Mouse (Mus musculus) G1E (cell line): ENCODE results near the gene Ttll9.

Experiments used
- CTCF ChIP-seq: IDR thresholded peaks from 2 replicates; pipeline ENCODE4 v1.5.1; 2012; ENCODE audit warnings: low read depth, low read length, inconsistent platforms, mixed read lengths
- GATA1 ChIP-seq: IDR thresholded peaks from 2 replicates; pipeline ENCODE4 v1.6.1; 2012; ENCODE audit warnings: borderline replicate concordance, low read length, inconsistent platforms, mixed read lengths
- GATA2 ChIP-seq: IDR thresholded peaks from 2 replicates; pipeline ENCODE4 v1.6.1; 2012; ENCODE audit warnings: low read depth, low read length, inconsistent platforms, borderline replicate concordance
- POLR2AphosphoS5 ChIP-seq: IDR thresholded peaks from 2 replicates; pipeline ENCODE4 v1.6.1; 2012; ENCODE audit warnings: low read depth, low read length, inconsistent platforms; ENCODE audit not compliant: insufficient replicate concordance

DNA sequence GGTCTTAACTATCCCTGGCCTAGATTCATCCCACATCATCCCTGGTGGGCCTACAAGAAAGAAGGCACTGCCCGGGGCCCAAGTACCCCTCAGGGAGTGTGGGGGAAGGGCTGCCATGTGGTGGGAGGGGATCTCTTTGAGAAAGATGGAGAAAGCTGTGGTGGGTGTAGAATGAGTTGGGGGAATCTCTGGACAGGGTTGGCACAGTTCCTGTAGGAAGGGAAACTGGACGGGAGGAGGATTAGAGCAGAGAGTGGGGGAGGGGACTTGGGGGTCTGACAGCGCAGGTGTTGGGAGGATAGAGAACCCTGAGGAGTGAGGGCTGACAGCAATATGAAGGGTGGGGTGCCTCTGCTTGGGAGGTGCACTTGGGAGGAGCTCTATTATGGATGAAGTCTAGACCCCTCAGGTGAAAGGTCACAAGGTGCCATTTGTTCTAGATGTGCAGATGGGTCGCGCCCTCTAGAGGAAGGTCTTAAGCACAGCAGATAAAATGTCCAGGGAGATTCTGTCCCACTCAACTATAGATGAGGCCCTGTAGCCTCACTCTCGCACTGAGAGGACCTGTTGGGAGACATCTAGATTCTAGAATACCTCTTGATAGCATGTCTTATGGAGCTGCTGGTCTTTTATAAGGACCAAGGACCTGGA is 93.1 kb downstream of the Ttll9 start:
- TF ChIP-seq CTCF = no peak
- TF ChIP-seq GATA1 = no peak
- no peak for TF ChIP-seq GATA2
- TF ChIP-seq POLR2AphosphoS5 = no peak
